In the genomic region with DNA sequence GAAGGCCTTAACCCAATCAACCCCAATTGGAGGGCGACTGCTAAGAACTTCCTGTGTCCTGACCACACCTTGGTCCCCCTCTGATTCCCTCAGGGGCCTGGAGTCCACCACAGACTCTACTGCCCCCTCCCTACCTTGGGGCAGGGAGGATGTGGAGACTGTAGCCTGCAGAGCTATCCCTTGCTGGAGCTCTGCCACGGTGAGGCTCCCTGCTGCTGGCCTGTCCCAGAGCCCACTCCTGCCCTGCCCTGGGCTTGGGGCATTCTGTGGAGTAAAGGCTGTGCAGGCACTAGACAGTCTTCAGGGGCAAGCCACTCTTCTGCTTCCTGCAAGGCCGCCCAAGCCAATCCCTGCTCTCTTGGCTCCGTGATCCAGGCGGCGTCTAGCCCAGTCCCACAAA, we compare ENCODE assay signal across 13 mouse cellular contexts. TPM values are rescaled to one million over a fixed set of nuclear protein-coding genes. Genes with fewer than 3 reads are reported as not detected.
A peak's percentile ranks its signal among the peaks of the same experiment; 100 is the strongest.
DNase-seq lines count a peak whose midpoint lies in the region; ATAC-seq and TF ChIP-seq lines count a peak whose summit lies in the region.
"Had no signal": no experiment of that assay in that cellular context is flagged by ENCODE, and none has a peak within 500 bp of the region (broad histone marks: within the 10 kb centered on the region; RNA-seq: fewer than 3 reads in every experiment).

No protein-coding gene starts in this region.

- intact Hi-C loops in heart, postnatal 10 days (cut with DNase I): no loop called here
- intact Hi-C loops in left cerebral cortex, postnatal 4 days (cut with DNase I): no loop called here

- peaks cover 10% of the 10 kb centered on the region; the same call in 1 of the 2 replicates for H3K36me3 ChIP-seq in heart, embryonic 14.5 days (ENCODE audit: control insufficient read depth, insufficient read depth, low read length)
- H3K36me3 ChIP-seq in ES-Bruce4 (ENCODE audit: control insufficient read depth, insufficient read depth, low read length, poor library complexity, severe bottlenecking): no peaks in the 10 kb centered on the region
- peaks cover 53% of the 10 kb centered on the region for H3K36me3 ChIP-seq in limb, embryonic 13.5 days
- H3K36me3 ChIP-seq: midbrain, embryonic 15.5 days had no signal

- no peak for TF ChIP-seq POLR2A in ES-Bruce4 (IDR thresholded peaks at IDR 0.05; ENCODE audit: insufficient read depth, low read length)

- H3K9me3 ChIP-seq in heart, embryonic 14.5 days (ENCODE audit: control insufficient read depth, low read length): no peaks in the 10 kb centered on the region
- H3K9me3 ChIP-seq in ES-Bruce4 (replicated peaks; ENCODE audit: control insufficient read depth, insufficient read depth, low read length, poor library complexity, severe bottlenecking): no peaks in the 10 kb centered on the region
- H3K9me3 ChIP-seq in limb, embryonic 13.5 days: no peaks in the 10 kb centered on the region
- H3K9me3 ChIP-seq: midbrain, embryonic 15.5 days had no signal

- peak; percentile 47; the same call in 1 of the 2 replicates for TF ChIP-seq EP300 in ES-Bruce4 (IDR thresholded peaks at IDR 0.05; ENCODE audit: insufficient read depth, low read depth, low read length)

- no peak overlapping the region for H3K4me2 ChIP-seq in heart, embryonic 14.5 days (ENCODE audit: low read length)
- H3K4me2 ChIP-seq in limb, embryonic 13.5 days (replicated peaks): peak overlapping the region; percentile 38
- H3K4me2 ChIP-seq: midbrain, embryonic 15.5 days had no signal

- H3K4me3 ChIP-seq in heart, embryonic 14.5 days (ENCODE audit: control insufficient read depth in 1 of 2, insufficient read depth in 1 of 2, low read depth in 1 of 2, low read length in 2 of 2): no peak overlapping the region
- peak overlapping the region; percentile 16; the same call in 1 of the 2 replicates for H3K4me3 ChIP-seq in ES-Bruce4 (ENCODE audit: low read depth, low read length)
- no peak overlapping the region for H3K4me3 ChIP-seq in limb, embryonic 13.5 days
- H3K4me3 ChIP-seq: erythroblast, embryonic 14.5 days; layer of hippocampus, adult 2 months; midbrain, embryonic 15.5 days had no signal

- no peak for ATAC-seq in heart, embryonic 14.5 days (ENCODE audit: insufficient number of reproducible peaks, insufficient read depth, low FRiP score, low read depth)
- ATAC-seq in limb, embryonic 13.5 days (ENCODE audit: low FRiP score, low read depth): no peak
- ATAC-seq: inflammation-experienced regulatory T-cells, adult 6 months; midbrain, embryonic 15.5 days had no signal

- peaks cover 73 to 89% of the 10 kb centered on the region in 2 experiments for H3K4me1 ChIP-seq in heart, embryonic 14.5 days (ENCODE audit: control insufficient read depth in 2 of 2, insufficient read depth in 2 of 2, low read length in 2 of 2)
- peaks cover 29% of the 10 kb centered on the region for H3K4me1 ChIP-seq in ES-Bruce4 (ENCODE audit: control insufficient read depth, insufficient read depth, low read length)
- H3K4me1 ChIP-seq in limb, embryonic 13.5 days: peaks cover 91% of the 10 kb centered on the region

- H3K27ac ChIP-seq in heart, embryonic 14.5 days (replicated peaks in 1 of 2; ENCODE audit: control insufficient read depth in 1 of 2, insufficient read depth in 1 of 2, low read depth in 2 of 2, low read length in 2 of 2): peak overlapping the region; percentile 50 to 90
- H3K27ac ChIP-seq in ES-Bruce4 (ENCODE audit: insufficient read depth, low read length): 0 out of 2 replicates have a peak overlapping the region, but pooled peaks have one; percentile 9
- H3K27ac ChIP-seq in limb, embryonic 13.5 days: peak overlapping the region; percentile 84
- H3K27ac ChIP-seq: midbrain, embryonic 15.5 days had no signal

- no peak for TF ChIP-seq CTCF in ES-Bruce4 (IDR thresholded peaks at IDR 0.05; ENCODE audit: low read depth, low read length)

- H3K27me3 ChIP-seq in heart, embryonic 14.5 days (ENCODE audit: control insufficient read depth, insufficient read depth, low read length): no peaks in the 10 kb centered on the region
- H3K27me3 ChIP-seq in ES-Bruce4 (ENCODE audit: control insufficient read depth, insufficient read depth, low read length, poor library complexity, severe bottlenecking): no peaks in the 10 kb centered on the region
- H3K27me3 ChIP-seq in limb, embryonic 13.5 days: no peaks in the 10 kb centered on the region
- H3K27me3 ChIP-seq: midbrain, embryonic 15.5 days had no signal

- WGBS in heart, embryonic 14.5 days: 78% methylated on average over 6 of the region's 6 CpGs
- 59% methylated on average over 6 of the region's 6 CpGs for WGBS in limb, embryonic 13.5 days

- no peak overlapping the region for H3K9ac ChIP-seq in heart, embryonic 14.5 days (ENCODE audit: low read length)
- no peak overlapping the region for H3K9ac ChIP-seq in ES-Bruce4 (ENCODE audit: low read depth, poor library complexity, severe bottlenecking)
- H3K9ac ChIP-seq in limb, embryonic 13.5 days: no peak overlapping the region
- H3K9ac ChIP-seq: midbrain, embryonic 15.5 days had no signal

- no peak for DNase-seq in heart, postnatal 10 days
- DNase-seq in Muller cell, postnatal 12 days (ENCODE audit: inconsistent ontology term): peak; percentile 25
- DNase-seq in left cerebral cortex, adult 8-10 months (ENCODE audit: low spot score in 2 of 2): no peak
- no peak for DNase-seq in left cerebral cortex, postnatal 4 days
- DNase-seq: adrenal gland, postnatal 25 days; heart, postnatal 4 days had no signal

RNA-seq across cellular contexts. Expression of a gene that starts 24.6 kb away (rescaled TPM):
- polyA plus RNA-seq in heart, embryonic 14.5 days (2014; fragmentation: Nextera tagmentation; extraction: Ambion mirVana): 102 and 107 TPM in 2 replicates
- total RNA-seq in heart, postnatal 10 days (2021): 10 to 100 TPM; 76.6 to 79.5 TPM
- 222 and 240 TPM in 2 replicates for polyA plus RNA-seq in ES-Bruce4 (2011; ENCODE audit: insufficient read depth, insufficient read length, low read depth, missing spikeins)
- polyA plus RNA-seq in limb, embryonic 13.5 days (2015; fragmentation: Nextera tagmentation; extraction: Ambion mirVana): 422 and 433 TPM in 2 replicates
- total RNA-seq in left cerebral cortex, adult 8-10 months (2022): 100 to 1,000 TPM in 3 of 4 experiments, 10 to 100 TPM in 1; 93.1 to 120 (median 103) TPM
- 100 to 1,000 TPM; 114 to 116 TPM for total RNA-seq in left cerebral cortex, postnatal 4 days (2021)

Comparison
In these comparisons a context has a peak if more than half of its experiments do, and no peak if none do; other contexts are left out.
1. H3K27ac ChIP-seq: peak in every context shown above with its lines; median percentile 84 in limb, embryonic 13.5 days; 70 in heart, embryonic 14.5 days; 9 in ES-Bruce4.